Mouse (Mus musculus) C2C12 (cell line): ENCODE data around the gene Tinf2. TPM values are rescaled to one million over a fixed set of nuclear protein-coding genes. Genes with fewer than 3 reads are reported as not detected.

Experiments
- H3K27me3 ChIP-seq: one replicate; pipeline ENCODE4 v1.6.1; 2011; ENCODE audit not compliant: control insufficient read depth, insufficient read depth, insufficient read length
- H3K36me3 ChIP-seq: one replicate; pipeline ENCODE4 v1.6.1; 2011; ENCODE audit not compliant: control insufficient read depth, insufficient read depth
- H3K4me3 ChIP-seq: one replicate; pipeline ENCODE4 v1.5.1; 2011; ENCODE audit warnings: mild to moderate bottlenecking, control low read depth; ENCODE audit not compliant: poor library complexity, insufficient read depth, severe bottlenecking
- H3K79me2 ChIP-seq: one replicate; pipeline ENCODE4 v1.6.1; 2011; ENCODE audit not compliant: control insufficient read depth, insufficient read depth
- H3K79me3 ChIP-seq: one replicate; pipeline ENCODE4 v1.6.1; 2011; ENCODE audit warnings: low read depth, control low read depth
- H3ac ChIP-seq: one replicate; pipeline ENCODE3; 2011; ENCODE audit warnings: low read depth; ENCODE audit not compliant: control insufficient read depth, insufficient read length
- CEBPB ChIP-seq: IDR thresholded peaks from one replicate; pipeline ENCODE4 v1.6.1; 2011; ENCODE audit warnings: low read depth, mild to moderate bottlenecking, control low read depth, moderate library complexity
- CTCF ChIP-seq: IDR thresholded peaks from one replicate; pipeline ENCODE4 v1.5.1; 2011; ENCODE audit not compliant: control insufficient read depth, insufficient read depth, insufficient read length
- FOSL1 ChIP-seq: IDR thresholded peaks from one replicate; pipeline ENCODE4 v1.8.0; 2011; ENCODE audit warnings: mild to moderate bottlenecking, low read length; ENCODE audit not compliant: poor library complexity, insufficient read depth, severe bottlenecking
- MAX ChIP-seq: IDR thresholded peaks from one replicate; pipeline ENCODE4 v1.6.1; 2011; ENCODE audit warnings: mild to moderate bottlenecking, control low read depth
- MYOD1 ChIP-seq: IDR thresholded peaks from one replicate; pipeline ENCODE4 v1.6.1; 2011; ENCODE audit warnings: low read depth; ENCODE audit not compliant: control insufficient read depth, insufficient read length
- MYOG ChIP-seq: IDR thresholded peaks from one replicate; pipeline ENCODE4 v1.6.1; 2011; ENCODE audit not compliant: control insufficient read depth, insufficient read length; ENCODE audit errors: extremely low read depth
- USF1 ChIP-seq: IDR thresholded peaks from one replicate; pipeline ENCODE4 v1.6.1; 2011; ENCODE audit warnings: low read depth, mild to moderate bottlenecking, control low read depth, moderate library complexity
- polyA plus RNA-seq: library from polyadenylated mRNA; unstranded; fragments of >200 nt; fragmentation: generic; extraction: Trizol; gene quantifications from one replicate; pipeline ENCODE4 v1.2.1, GENCODE M21; 2012; ENCODE audit warnings: missing spikeins

Gene Tinf2
- polyA plus RNA-seq, 1 experiment = 24.4 TPM

DNA sequence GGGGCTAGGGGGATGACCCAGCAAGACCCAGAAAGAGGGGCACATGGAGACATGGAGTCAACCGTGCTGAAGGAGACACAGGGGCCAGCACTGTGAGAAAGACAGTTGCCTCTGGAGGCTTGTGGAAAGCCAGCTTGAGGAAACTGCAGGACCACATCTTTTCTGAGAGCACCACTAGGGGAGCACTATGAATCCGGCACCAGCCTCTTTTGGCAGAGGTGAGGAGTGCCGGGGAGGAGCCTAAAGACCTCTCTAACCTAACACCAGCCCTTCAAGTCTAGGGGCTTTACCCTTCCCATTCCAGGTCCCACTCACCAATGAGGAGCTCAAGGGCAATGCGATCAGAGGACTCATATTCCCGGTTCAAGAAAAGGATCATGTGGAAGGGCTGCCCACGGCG lies 30.2 kb upstream of the Tinf2 start:
- no peaks in the 10 kb centered on the region for H3K79me3 ChIP-seq
- no peaks in the 10 kb centered on the region for H3K27me3 ChIP-seq
- no peaks in the 10 kb centered on the region for H3K79me2 ChIP-seq
- H3K4me3 ChIP-seq = no peak overlapping the region
- TF ChIP-seq CTCF (no peak), MYOG (no peak), FOSL1 (no peak), MAX (no peak), CEBPB (no peak)
- no peak overlapping the region for H3ac ChIP-seq
- peaks cover 1% of the 10 kb centered on the region for H3K36me3 ChIP-seq

GRCm38 (mm10) chr14:55709509-55709908 lies 27.9 kb upstream of the Tinf2 start:
- H3K79me2 ChIP-seq = no peaks in the 10 kb centered on the region
- TF ChIP-seq FOSL1 (no peak), MYOG (no peak), CEBPB (no peak), MAX (no peak), MYOD1 (no peak), USF1 (no peak), CTCF (no peak)
- no peaks in the 10 kb centered on the region for H3K36me3 ChIP-seq
- H3ac ChIP-seq = no peak overlapping the region
- H3K27me3 ChIP-seq = no peaks in the 10 kb centered on the region
- no peaks in the 10 kb centered on the region for H3K79me3 ChIP-seq
- H3K4me3 ChIP-seq = no peak overlapping the region

- no peak overlapping the region for H3ac ChIP-seq
- H3K27me3 ChIP-seq = peaks cover 3% of the 10 kb centered on the region
- no peaks in the 10 kb centered on the region for H3K79me2 ChIP-seq
- no peak overlapping the region for H3K4me3 ChIP-seq
- no peaks in the 10 kb centered on the region for H3K36me3 ChIP-seq
- no peaks in the 10 kb centered on the region for H3K79me3 ChIP-seq
- TF ChIP-seq CEBPB (no peak), FOSL1 (no peak), MYOD1 (no peak), MYOG (no peak), MAX (no peak), USF1 (no peak), CTCF (no peak)
Measured at GRCm38 (mm10) chr14:55707397-55707796, 25.8 kb upstream of the Tinf2 start.

GRCm38 (mm10) chr14:55706051-55706600 lies 24.5 kb upstream of the Tinf2 start:
- Histone ChIP-seq H3K36me3 (no peaks in the 10 kb centered on the region), H3K4me3 (no peak overlapping the region), H3K79me2 (no peaks in the 10 kb centered on the region), H3K79me3 (no peaks in the 10 kb centered on the region), H3ac (no peak overlapping the region), H3K27me3 (peaks cover 3% of the 10 kb centered on the region)
- TF ChIP-seq FOSL1 = no peak
- no peak for TF ChIP-seq MYOG
- TF ChIP-seq MAX = no peak
- no peak for TF ChIP-seq MYOD1

- TF ChIP-seq FOSL1 = no peak
- TF ChIP-seq USF1 = no peak
- TF ChIP-seq MAX = no peak
- TF ChIP-seq CTCF = no peak
- no peak for TF ChIP-seq CEBPB
- TF ChIP-seq MYOD1 = no peak
- TF ChIP-seq MYOG = no peak
- Histone ChIP-seq H3K79me3 (no peaks in the 10 kb centered on the region), H3K36me3 (no peaks in the 10 kb centered on the region), H3ac (no peak overlapping the region), H3K27me3 (peaks cover 12% of the 10 kb centered on the region), H3K79me2 (no peaks in the 10 kb centered on the region), H3K4me3 (no peak overlapping the region)
Measured at GRCm38 (mm10) chr14:55702761-55703160, 21.1 kb upstream of the Tinf2 start.

DNA sequence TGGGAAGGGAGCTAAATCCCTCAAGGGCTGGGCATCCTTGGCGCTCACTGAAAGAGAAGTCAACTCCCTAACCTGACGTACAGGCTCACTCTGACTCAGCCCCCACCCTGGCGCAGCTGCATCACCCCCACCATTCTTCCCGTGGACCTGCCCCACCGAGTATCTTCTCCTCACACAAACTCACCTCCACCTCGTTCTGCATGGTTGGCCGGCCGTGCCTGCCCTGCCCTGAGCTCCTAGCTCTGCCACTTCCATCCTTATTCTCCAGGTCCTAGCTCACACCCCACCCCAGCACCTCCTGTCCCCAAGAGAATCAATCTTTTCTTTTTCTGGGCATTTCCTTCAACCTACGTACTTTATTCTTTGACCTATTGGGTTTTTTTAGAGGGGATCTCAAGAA lies 19.5 kb upstream of the Tinf2 start:
- Histone ChIP-seq H3K4me3 (no peak overlapping the region), H3K79me2 (no peaks in the 10 kb centered on the region), H3ac (no peak overlapping the region), H3K79me3 (no peaks in the 10 kb centered on the region), H3K36me3 (no peaks in the 10 kb centered on the region), H3K27me3 (peaks cover 12% of the 10 kb centered on the region)
- no peak for TF ChIP-seq MYOD1
- TF ChIP-seq CTCF = no peak
- no peak for TF ChIP-seq USF1
- no peak for TF ChIP-seq MYOG
- no peak for TF ChIP-seq MAX
- no peak for TF ChIP-seq FOSL1
- TF ChIP-seq CEBPB = no peak
